Mouse (Mus musculus): Measurements from ENCODE around the gene Gm7735. TPM values are rescaled to one million over a fixed set of nuclear protein-coding genes. Genes with fewer than 3 reads are reported as not detected.

Gene Gm7735
- total RNA-seq (2023) = not detected

GRCm38 (mm10) chr16:89169190-89169589 is at the start of gene Gm7735:
Gene Gm7735 (plus strand): TSS chr16:89169490.

GRCm38 (mm10) chr16:89140551-89140950 is 28.7 kb upstream of the Gm7735 start, which contains the start of gene Gm6358:
Gene Gm6358 (plus strand): TSS chr16:89140851.

GRCm38 (mm10) chr16:89150786-89151185 is 18.5 kb upstream of the Gm7735 start, which contains the start of gene Gm10061:
Gene Gm10061 (plus strand): TSS chr16:89151086.

GRCm38 (mm10) chr16:89157652-89158051 is 11.6 kb upstream of the Gm7735 start, which contains the start of gene Gm9789:
Gene Gm9789 (plus strand): TSS chr16:89157952.

GRCm38 (mm10) chr16:89174435-89174834 is 5.1 kb downstream of the Gm7735 start, which contains the start of gene 1110057P08Rik:
Gene 1110057P08Rik (plus strand): TSS chr16:89174735.

GRCm38 (mm10) chr16:89205561-89205960 is 36.3 kb downstream of the Gm7735 start, which contains the start of gene Krtap20-2:
Gene Krtap20-2 (plus strand): TSS chr16:89205861.

Other genes starting within 250 kb of the Gm7735 start
- gene Krtap19-9b, start 237.2 kb upstream of the Gm7735 start, total RNA-seq (2023) = not detected
- not detected for gene Krtap16-3, start 206.6 kb upstream of the Gm7735 start, total RNA-seq (2023)
- not detected for gene Krtap22-2, start 158.7 kb upstream of the Gm7735 start, total RNA-seq (2023)
- not detected for gene Gm10229, start 154.2 kb upstream of the Gm7735 start, total RNA-seq (2023)
- gene Krtap6-1, start 137.8 kb upstream of the Gm7735 start, total RNA-seq (2023) = not detected
- gene Gm10228, start 128.0 kb upstream of the Gm7735 start, total RNA-seq (2023) = not detected
- not detected for gene Krtap6-5, start 121.6 kb upstream of the Gm7735 start, total RNA-seq (2023)
- not detected for gene 1110025L11Rik, start 105.5 kb upstream of the Gm7735 start, total RNA-seq (2023)
- gene Krtap6-3, start 85.5 kb upstream of the Gm7735 start, total RNA-seq (2023) = not detected
- gene Gm6358, start 28.6 kb upstream of the Gm7735 start, total RNA-seq (2023) = not detected
- gene Gm10061, start 18.4 kb upstream of the Gm7735 start, total RNA-seq (2023) = not detected
- not detected for gene Gm9789, start 11.5 kb upstream of the Gm7735 start, total RNA-seq (2023)
- not detected for gene 1110057P08Rik, start 5.2 kb downstream of the Gm7735 start, total RNA-seq (2023)
- gene Krtap20-2, start 36.4 kb downstream of the Gm7735 start, total RNA-seq (2023) = not detected
- gene Krtap21-1, start 234.4 kb downstream of the Gm7735 start, total RNA-seq (2023) = not detected